Mouse (Mus musculus): Measurements from ENCODE around the gene Slc35e3. TPM values are rescaled to one million over a fixed set of nuclear protein-coding genes. Genes with fewer than 3 reads are reported as not detected.

Gene Slc35e3
- total RNA-seq, 4 experiments from 2014 or later, result 29.2 to 31.7 (median 30.3) TPM

- no peak for DNase-seq (ENCODE audit: low spot score in 2 of 2)
Measured at GRCm38 (mm10) chr10:117685849-117686591, 60.1 kb downstream of the Slc35e3 start.

- DNase-seq (ENCODE audit: low spot score in 2 of 2), result no peak
Measured at GRCm38 (mm10) chr10:117685171-117685848, 60.9 kb downstream of the Slc35e3 start.

GRCm38 (mm10) chr10:117684298-117685170, 61.6 kb downstream of the Slc35e3 start:
- DNase-seq (ENCODE audit: low spot score in 2 of 2), result no peak

- DNase-seq (ENCODE audit: low spot score in 2 of 2), result no peak
Measured at GRCm38 (mm10) chr10:117683734-117684037, 62.5 kb downstream of the Slc35e3 start.

Other genes starting within 250 kb of the Slc35e3 start
- gene Cpm, start 116.9 kb downstream of the Slc35e3 start, total RNA-seq (2022), result 1 to 10 TPM; 7.6 to 8.4 (median 8.1) TPM
- 10 to 100 TPM; 44.9 to 54.3 (median 51.9) TPM for gene Mdm2, start 35.6 kb downstream of the Slc35e3 start, total RNA-seq (2022)
- 10 to 100 TPM; 16.2 to 20.4 (median 17.3) TPM for gene Nup107, start 46.3 kb upstream of the Slc35e3 start, total RNA-seq (2022)
- gene Rap1b, start 99.7 kb upstream of the Slc35e3 start, total RNA-seq (2022), result 10 to 100 TPM; 52.8 to 55.2 (median 53.2) TPM

Data from left cerebral cortex, adult 8-10 months (tissue).